Mouse (Mus musculus): ENCODE data around the gene 1600014C23Rik. TPM values are rescaled to one million over a fixed set of nuclear protein-coding genes. Genes with fewer than 3 reads are reported as not detected.

The 1600014C23Rik gene
- total RNA-seq, 1 experiment = not detected

GRCm38 (mm10) chr17:45729387-45729786 lies 4.3 kb downstream of the 1600014C23Rik start:
- Histone ChIP-seq H3K9ac (ENCODE audit: insufficient read depth, low read depth, low read length, poor library complexity, severe bottlenecking) (no peak overlapping the region), H3K27ac (ENCODE audit: insufficient read depth, low read depth, low read length, poor library complexity, severe bottlenecking) (no peak overlapping the region), H3K4me3 (ENCODE audit: insufficient read depth in 1 of 2, low read depth in 1 of 2, low read length in 2 of 2, poor library complexity in 1 of 2, severe bottlenecking in 1 of 2) (no peak overlapping the region), H3K4me1 (ENCODE audit: control insufficient read depth in 2 of 2, insufficient read depth in 2 of 2, low read length in 2 of 2, poor library complexity in 1 of 2) (peaks cover 1 to 21% of the 10 kb centered on the region in 2 experiments; a peak in 1 of 4 replicates), H3K9me3 (ENCODE audit: control insufficient read depth, insufficient read depth, low read depth, low read length) (no peaks in the 10 kb centered on the region), H3K36me3 (ENCODE audit: control insufficient read depth, insufficient read depth, low read length, poor library complexity, severe bottlenecking) (no peaks in the 10 kb centered on the region)
- in situ Hi-C loops (cut with MboI; ENCODE audit: low sequenced_read_pairs in 2 of 2, unreplicated experiment in 2 of 2) = no loop called here
- no peak for DNase-seq (ENCODE audit: low read depth, low spot score)
- TF ChIP-seq HCFC1 (IDR thresholded peaks at IDR 0.05; ENCODE audit: borderline replicate concordance, insufficient read depth, low read length) (no peak), ZNF384 (IDR thresholded peaks at IDR 0.05; ENCODE audit: low read depth, low read length) (no peak), MAFK (IDR thresholded peaks at IDR 0.05; ENCODE audit: insufficient read depth, low read depth, low read length) (no peak), ZC3H11A (IDR thresholded peaks at IDR 0.05; ENCODE audit: borderline replicate concordance, low read depth, low read length) (no peak), CHD2 (IDR thresholded peaks at IDR 0.05; ENCODE audit: low read depth, low read length) (no peak)

- Histone ChIP-seq H3K27ac (ENCODE audit: insufficient read depth, low read depth, low read length, poor library complexity, severe bottlenecking) (no peak overlapping the region), H3K36me3 (ENCODE audit: control insufficient read depth, insufficient read depth, low read length, poor library complexity, severe bottlenecking) (no peaks in the 10 kb centered on the region), H3K4me3 (ENCODE audit: insufficient read depth in 1 of 2, low read depth in 1 of 2, low read length in 2 of 2, poor library complexity in 1 of 2, severe bottlenecking in 1 of 2) (no peak overlapping the region), H3K9ac (ENCODE audit: insufficient read depth, low read depth, low read length, poor library complexity, severe bottlenecking) (no peak overlapping the region), H3K9me3 (ENCODE audit: control insufficient read depth, insufficient read depth, low read depth, low read length) (no peaks in the 10 kb centered on the region), H3K4me1 (ENCODE audit: control insufficient read depth in 2 of 2, insufficient read depth in 2 of 2, low read length in 2 of 2, poor library complexity in 1 of 2) (peaks cover 1 to 17% of the 10 kb centered on the region in 2 experiments; a peak in 1 of 4 replicates)
- TF ChIP-seq HCFC1 (IDR thresholded peaks at IDR 0.05; ENCODE audit: borderline replicate concordance, insufficient read depth, low read length) = no peak
- in situ Hi-C loops (cut with MboI; ENCODE audit: low sequenced_read_pairs in 2 of 2, unreplicated experiment in 2 of 2) = no loop called here
- DNase-seq (ENCODE audit: low read depth, low spot score) = no peak
Measured at GRCm38 (mm10) chr17:45727983-45728723, 5.5 kb downstream of the 1600014C23Rik start.

GRCm38 (mm10) chr17:45727481-45727880 lies 6.2 kb downstream of the 1600014C23Rik start:
- Histone ChIP-seq H3K4me3 (ENCODE audit: insufficient read depth in 1 of 2, low read depth in 1 of 2, low read length in 2 of 2, poor library complexity in 1 of 2, severe bottlenecking in 1 of 2) (no peak overlapping the region), H3K4me1 (ENCODE audit: control insufficient read depth in 2 of 2, insufficient read depth in 2 of 2, low read length in 2 of 2, poor library complexity in 1 of 2) (peaks cover 1 to 12% of the 10 kb centered on the region in 2 experiments; a peak in 1 of 4 replicates), H3K9ac (ENCODE audit: insufficient read depth, low read depth, low read length, poor library complexity, severe bottlenecking) (no peak overlapping the region), H3K9me3 (ENCODE audit: control insufficient read depth, insufficient read depth, low read depth, low read length) (no peaks in the 10 kb centered on the region), H3K36me3 (ENCODE audit: control insufficient read depth, insufficient read depth, low read length, poor library complexity, severe bottlenecking) (no peaks in the 10 kb centered on the region), H3K27ac (ENCODE audit: insufficient read depth, low read depth, low read length, poor library complexity, severe bottlenecking) (no peak overlapping the region)
- DNase-seq (ENCODE audit: low read depth, low spot score) = no peak
- TF ChIP-seq HCFC1 (IDR thresholded peaks at IDR 0.05; ENCODE audit: borderline replicate concordance, insufficient read depth, low read length) = no peak
- TF ChIP-seq CHD2 (IDR thresholded peaks at IDR 0.05; ENCODE audit: low read depth, low read length) = no peak
- no peak for TF ChIP-seq ZC3H11A (IDR thresholded peaks at IDR 0.05; ENCODE audit: borderline replicate concordance, low read depth, low read length)
- no peak for TF ChIP-seq MAFK (IDR thresholded peaks at IDR 0.05; ENCODE audit: insufficient read depth, low read depth, low read length)
- no peak for TF ChIP-seq ZNF384 (IDR thresholded peaks at IDR 0.05; ENCODE audit: low read depth, low read length)
- in situ Hi-C loops (cut with MboI; ENCODE audit: low sequenced_read_pairs in 2 of 2, unreplicated experiment in 2 of 2) = no loop called here

GRCm38 (mm10) chr17:45726249-45726648 lies 7.4 kb downstream of the 1600014C23Rik start:
- in situ Hi-C loops (cut with MboI; ENCODE audit: low sequenced_read_pairs in 2 of 2, unreplicated experiment in 2 of 2) = no loop called here
- Histone ChIP-seq H3K9ac (ENCODE audit: insufficient read depth, low read depth, low read length, poor library complexity, severe bottlenecking) (no peak overlapping the region), H3K4me3 (ENCODE audit: insufficient read depth in 1 of 2, low read depth in 1 of 2, low read length in 2 of 2, poor library complexity in 1 of 2, severe bottlenecking in 1 of 2) (no peak overlapping the region), H3K4me1 (ENCODE audit: control insufficient read depth in 2 of 2, insufficient read depth in 2 of 2, low read length in 2 of 2, poor library complexity in 1 of 2) (peaks cover 1 to 9% of the 10 kb centered on the region in 2 experiments; a peak in 1 of 4 replicates), H3K27ac (ENCODE audit: insufficient read depth, low read depth, low read length, poor library complexity, severe bottlenecking) (no peak overlapping the region), H3K36me3 (ENCODE audit: control insufficient read depth, insufficient read depth, low read length, poor library complexity, severe bottlenecking) (no peaks in the 10 kb centered on the region), H3K9me3 (ENCODE audit: control insufficient read depth, insufficient read depth, low read depth, low read length) (no peaks in the 10 kb centered on the region)
- no peak for TF ChIP-seq ZNF384 (IDR thresholded peaks at IDR 0.05; ENCODE audit: low read depth, low read length)
- no peak for TF ChIP-seq HCFC1 (IDR thresholded peaks at IDR 0.05; ENCODE audit: borderline replicate concordance, insufficient read depth, low read length)
- no peak for TF ChIP-seq MAFK (IDR thresholded peaks at IDR 0.05; ENCODE audit: insufficient read depth, low read depth, low read length)
- TF ChIP-seq ZC3H11A (IDR thresholded peaks at IDR 0.05; ENCODE audit: borderline replicate concordance, low read depth, low read length) = no peak
- TF ChIP-seq CHD2 (IDR thresholded peaks at IDR 0.05; ENCODE audit: low read depth, low read length) = no peak
- no peak for DNase-seq (ENCODE audit: low read depth, low spot score)
